Mouse (Mus musculus) neural tube, embryonic 11.5 days (tissue): Measurements from ENCODE around the gene Acaa1b. TPM values are rescaled to one million over a fixed set of nuclear protein-coding genes. Genes with fewer than 3 reads are reported as not detected.

Experiments
- ATAC-seq: fragments of 200-750 bp; cut with Nextera tagmentation; 2 replicates; pipeline ENCODE4 v1.8.0; 2017; ENCODE audit warnings: moderate number of reproducible peaks, mild to moderate bottlenecking, moderate TSS enrichment, moderate library complexity; ENCODE audit not compliant: insufficient read depth, low FRiP score, low TSS enrichment
- DNase-seq: peaks from one replicate; pipeline ENCODE4 v3.0.0-alpha.2; 2015; ENCODE audit warnings: low spot score
- H3K27ac ChIP-seq: fragments of 300-500 bp; sonication (generic); 2 replicates; pipeline ENCODE4 v1.5.1; 2014; ENCODE audit warnings: low read depth, mild to moderate bottlenecking, low read length
- H3K27me3 ChIP-seq: fragments of 300-500 bp; sonication (generic); 2 replicates; pipeline ENCODE4 v1.6.1; 2014; ENCODE audit warnings: mild to moderate bottlenecking, low read length, mixed read lengths; ENCODE audit not compliant: control insufficient read depth, insufficient read depth
- H3K36me3 ChIP-seq: fragments of 300-500 bp; sonication (generic); 2 replicates; pipeline ENCODE4 v1.6.1; 2014; ENCODE audit warnings: mild to moderate bottlenecking, low read length, moderate library complexity, mixed read lengths; ENCODE audit not compliant: control insufficient read depth, insufficient read depth
- H3K4me1 ChIP-seq: fragments of 300-500 bp; sonication (generic); 2 replicates; pipeline ENCODE4 v1.6.1; 2014; ENCODE audit warnings: low read length, mixed read lengths; ENCODE audit not compliant: control insufficient read depth, insufficient read depth
- H3K4me2 ChIP-seq: fragments of 300-500 bp; sonication (generic); 2 replicates; pipeline ENCODE4 v1.6.1; 2014; ENCODE audit warnings: low read depth, mild to moderate bottlenecking, moderate library complexity
- H3K4me3 ChIP-seq: fragments of 300-500 bp; sonication (generic); 2 replicates; pipeline ENCODE4 v1.5.1; 2014; ENCODE audit warnings: low read depth, low read length
- H3K9ac ChIP-seq: fragments of 300-500 bp; sonication (generic); 2 replicates; pipeline ENCODE4 v1.6.1; 2014; ENCODE audit warnings: mild to moderate bottlenecking, low read length
- H3K9me3 ChIP-seq: fragments of 300-500 bp; sonication (generic); 2 replicates; pipeline ENCODE4 v1.6.1; 2016; ENCODE audit warnings: low read length; ENCODE audit not compliant: control insufficient read depth
- WGBS: fragments of 180-500 bp; shearing (Covaris S2); extraction: QIAGEN DNeasy Blood & Tissue Kit; methylation state at CpG from one replicate; pipeline ENCODE4 v1.1.7; 2014; 5-methylcytosine and 5-hydroxymethylcytosine counted together
- polyA plus RNA-seq: library from polyadenylated mRNA; unstranded; fragments of >200 nt; fragmentation: Nextera tagmentation; extraction: Ambion mirVana; gene quantifications from 2 replicates; pipeline ENCODE4 v1.2.1, GENCODE M21; 2014

Gene Acaa1b
- polyA plus RNA-seq: 1.2 and 1.4 TPM in 2 replicates

DNA sequence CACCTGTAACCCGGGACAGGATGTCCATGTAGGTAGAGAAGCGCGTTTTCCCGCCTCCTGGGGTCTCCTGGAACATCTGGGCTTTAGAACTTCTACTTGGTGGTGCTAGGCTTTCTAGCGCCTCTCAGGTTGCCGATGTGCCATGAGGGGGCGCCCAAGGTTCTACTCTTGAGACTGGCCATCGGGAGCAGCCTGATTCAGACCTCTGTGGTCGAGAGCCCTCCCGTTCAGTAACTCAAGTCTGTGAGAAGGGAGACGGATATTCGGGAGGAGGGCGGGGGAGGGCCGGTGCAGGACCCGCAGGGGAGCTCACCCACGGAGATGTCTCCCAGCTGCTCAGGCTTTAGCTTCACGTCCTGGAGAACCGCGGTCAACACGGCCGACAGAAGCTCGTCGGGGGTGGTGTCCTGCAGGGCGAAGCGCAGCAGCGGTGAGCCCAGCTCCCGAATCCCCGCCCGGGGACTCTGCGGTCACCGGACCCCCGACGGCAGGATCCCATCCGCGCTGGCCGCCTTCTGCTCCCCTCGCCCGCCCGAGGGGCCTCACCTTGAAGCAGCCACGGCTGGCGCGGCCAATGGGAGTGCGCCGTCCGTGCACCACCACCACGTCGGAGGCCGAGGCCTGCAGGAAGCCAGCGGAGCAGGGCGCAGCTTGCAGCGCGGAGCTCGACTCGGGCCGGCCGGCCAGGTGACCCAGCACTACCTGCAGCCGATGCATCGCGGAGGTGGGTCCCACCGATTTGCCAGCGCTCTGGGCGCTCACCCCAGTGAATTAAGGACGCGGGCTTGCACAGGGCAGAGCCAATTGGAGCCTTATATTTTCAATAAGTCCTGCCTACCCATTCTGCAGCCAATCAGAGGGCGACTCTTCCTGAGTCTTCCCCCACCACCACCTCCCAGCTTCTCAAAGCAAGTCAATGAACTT is at the start of gene Acaa1b:
Gene Acaa1b, minus strand, starts transcription at position 816 of the 924 bp plus-strand sequence.
- DNase-seq: peak; percentile 87
- peak within 1 kb of the TSS; percentile 32; the same call in 1 of the 2 replicates for H3K9ac ChIP-seq
- WGBS: under 1% methylated on average over 61 of the region's 65 CpGs
- ATAC-seq: peak; percentile 94
- 0 out of 2 replicates have a peak, but pooled peaks cover 6% of the 10 kb centered on the region for H3K27me3 ChIP-seq
- H3K9me3 ChIP-seq: no peaks in the 10 kb centered on the region
- no peak within 1 kb of the TSS for H3K27ac ChIP-seq
- H3K36me3 ChIP-seq: no peaks in the 10 kb centered on the region
- H3K4me1 ChIP-seq: no peaks in the 10 kb centered on the region
- H3K4me3 ChIP-seq: peak within 1 kb of the TSS; percentile 43
- H3K4me2 ChIP-seq: peak within 1 kb of the TSS; percentile 53

DNA sequence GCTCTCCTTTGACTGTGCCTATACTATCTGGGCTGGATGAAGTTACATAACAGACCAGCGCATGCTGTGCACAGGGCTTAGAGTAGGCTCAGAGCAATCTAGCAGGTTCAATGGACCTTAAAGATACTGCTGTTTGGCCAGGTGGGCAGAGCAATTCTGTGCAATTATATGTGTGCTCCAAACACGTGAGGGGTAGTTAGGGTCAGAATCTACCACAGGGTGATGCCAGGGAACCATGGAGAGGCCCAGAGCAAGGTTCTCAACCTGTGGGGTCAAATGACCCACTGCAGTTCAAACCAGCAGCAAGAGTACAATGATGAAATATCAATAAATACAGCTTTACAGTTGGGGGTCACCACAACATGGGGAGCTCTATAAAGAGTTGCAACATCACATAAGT is 49.8 kb upstream of the Acaa1b start:
- ATAC-seq (no peak), DNase-seq (no peak)
- H3K4me2 ChIP-seq: no peak overlapping the region
- H3K9me3 ChIP-seq: no peaks in the 10 kb centered on the region
- no peaks in the 10 kb centered on the region for H3K4me1 ChIP-seq
- no peaks in the 10 kb centered on the region for H3K27me3 ChIP-seq
- H3K9ac ChIP-seq: no peak overlapping the region
- no peak overlapping the region for H3K4me3 ChIP-seq
- 75% methylated on average over 2 of the region's 2 CpGs for WGBS
- H3K36me3 ChIP-seq: no peaks in the 10 kb centered on the region
- H3K27ac ChIP-seq: no peak overlapping the region

DNA sequence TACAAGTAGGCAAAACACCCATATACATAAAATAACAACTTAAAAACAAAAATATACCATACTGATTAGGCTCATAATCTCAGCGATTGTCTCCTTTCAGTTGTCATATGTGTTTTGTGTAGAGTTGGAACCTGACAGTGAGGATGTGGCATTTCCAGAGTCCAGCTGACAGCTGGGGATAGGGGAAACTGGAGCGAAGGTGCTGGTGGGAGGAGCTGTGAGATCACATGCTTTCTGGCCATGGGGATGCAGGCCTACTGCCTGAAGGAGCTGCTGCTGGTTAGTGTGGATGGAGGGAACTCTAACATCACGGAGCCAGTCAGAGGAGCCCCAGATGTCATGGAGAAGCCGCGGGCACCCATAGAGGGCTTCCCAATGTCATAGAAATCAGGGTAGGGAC is 48.9 kb upstream of the Acaa1b start:
- Histone ChIP-seq H3K27me3 (no peaks in the 10 kb centered on the region), H3K36me3 (no peaks in the 10 kb centered on the region), H3K27ac (no peak overlapping the region), H3K9me3 (no peaks in the 10 kb centered on the region), H3K9ac (no peak overlapping the region), H3K4me2 (no peak overlapping the region), H3K4me3 (no peak overlapping the region), H3K4me1 (no peaks in the 10 kb centered on the region)
- WGBS: 85% methylated on average over 5 of the region's 5 CpGs
- no peak for ATAC-seq
- no peak for DNase-seq

DNA sequence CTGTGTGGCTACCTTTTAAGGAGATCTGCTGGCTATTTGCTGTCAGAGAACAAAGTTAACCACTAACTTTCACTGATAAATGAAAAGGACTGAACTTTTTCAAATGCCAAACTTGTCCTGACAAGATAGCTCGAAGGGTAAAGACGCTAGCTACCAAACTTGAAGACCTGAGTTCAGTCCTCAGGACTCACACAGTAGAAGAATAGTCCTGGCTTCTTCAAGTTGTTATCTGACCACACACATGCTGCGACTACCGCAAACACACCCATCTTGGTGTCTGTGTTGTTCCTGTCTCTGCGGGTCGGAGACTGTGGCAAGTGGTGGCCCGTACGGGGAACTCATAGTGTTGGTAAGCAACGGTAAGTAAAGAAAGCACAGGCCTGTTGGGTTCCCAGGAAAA is 46.7 kb upstream of the Acaa1b start:
- H3K27ac ChIP-seq: no peak overlapping the region
- ATAC-seq: no peak
- no peaks in the 10 kb centered on the region for H3K27me3 ChIP-seq

DNA sequence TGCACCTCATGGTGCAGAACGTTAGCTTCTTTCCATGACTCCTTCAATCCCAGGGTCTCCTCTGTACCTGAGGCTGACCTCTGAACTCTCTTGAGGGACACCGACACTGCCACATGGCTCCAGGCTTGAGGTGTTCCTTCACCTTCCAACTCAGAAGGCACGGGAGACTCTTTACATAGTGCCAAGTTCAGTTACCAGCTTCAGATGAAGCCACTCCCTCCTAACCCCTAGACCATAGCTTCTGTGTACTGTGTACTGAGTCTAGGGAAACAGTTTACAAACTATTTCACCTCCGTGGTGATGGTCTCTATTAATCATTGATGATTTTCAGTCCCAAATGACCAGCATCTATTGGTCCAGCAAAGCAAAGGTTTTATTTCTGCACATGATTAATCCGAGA is 44.8 kb upstream of the Acaa1b start:
- no peak for DNase-seq
- 86% methylated on average over 5 of the region's 5 CpGs for WGBS
- Histone ChIP-seq H3K36me3 (no peaks in the 10 kb centered on the region), H3K4me3 (no peak overlapping the region), H3K4me2 (no peak overlapping the region), H3K27ac (no peak overlapping the region), H3K9ac (no peak overlapping the region), H3K27me3 (no peaks in the 10 kb centered on the region), H3K4me1 (no peaks in the 10 kb centered on the region), H3K9me3 (no peaks in the 10 kb centered on the region)
- ATAC-seq: no peak

More for the DNA sequence above, 46.7 kb upstream of the Acaa1b start:
- H3K4me3 ChIP-seq: no peak overlapping the region
- no peak overlapping the region for H3K4me2 ChIP-seq
- no peaks in the 10 kb centered on the region for H3K36me3 ChIP-seq
- H3K9me3 ChIP-seq: no peaks in the 10 kb centered on the region
- H3K4me1 ChIP-seq: no peaks in the 10 kb centered on the region
- no peak overlapping the region for H3K9ac ChIP-seq
- WGBS: 96% methylated on average over 9 of the region's 9 CpGs
- DNase-seq: no peak

DNA sequence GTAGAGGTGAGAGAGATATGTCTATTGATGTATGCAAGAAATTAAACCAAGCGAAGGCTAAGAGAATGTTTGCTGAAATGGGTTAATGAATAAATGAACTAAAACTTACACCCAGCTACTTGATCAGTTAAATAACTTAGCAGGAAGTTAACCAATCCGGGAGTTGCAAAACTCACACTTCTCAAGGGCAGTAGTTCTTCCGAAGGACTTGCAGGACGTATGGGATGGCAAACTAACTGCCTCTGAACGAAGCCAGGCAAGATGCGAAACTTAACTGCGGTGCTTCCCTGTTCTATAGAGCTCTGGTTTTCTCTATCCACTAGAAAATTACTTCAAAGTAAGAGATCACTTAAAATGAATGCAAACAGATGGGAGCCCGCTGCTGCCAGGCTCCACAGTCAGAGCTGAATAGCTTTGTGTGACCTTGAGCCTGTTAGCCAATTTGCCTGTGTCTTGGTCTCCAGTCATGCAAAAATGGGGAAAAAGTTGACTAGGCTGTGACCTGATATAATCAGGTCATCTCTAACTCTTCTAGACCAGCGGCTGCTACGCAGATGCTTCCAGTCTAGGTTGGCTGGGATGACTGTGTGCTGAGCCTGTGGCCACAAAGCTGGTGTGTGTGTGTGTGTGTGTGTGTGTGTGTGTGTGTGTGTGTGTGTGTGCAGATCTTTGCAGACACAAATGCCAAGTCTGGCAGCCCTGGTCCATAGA is 42.4 kb upstream of the Acaa1b start:
- H3K4me3 ChIP-seq: no peak overlapping the region
- H3K36me3 ChIP-seq: no peaks in the 10 kb centered on the region
- 83% methylated on average over 10 of the region's 10 CpGs for WGBS
- no peak overlapping the region for H3K9ac ChIP-seq
- H3K27ac ChIP-seq: no peak overlapping the region
- no peaks in the 10 kb centered on the region for H3K9me3 ChIP-seq
- H3K4me2 ChIP-seq: no peak overlapping the region
- no peaks in the 10 kb centered on the region for H3K4me1 ChIP-seq
- DNase-seq (no peak), ATAC-seq (no peak)
- H3K27me3 ChIP-seq: no peaks in the 10 kb centered on the region

DNA sequence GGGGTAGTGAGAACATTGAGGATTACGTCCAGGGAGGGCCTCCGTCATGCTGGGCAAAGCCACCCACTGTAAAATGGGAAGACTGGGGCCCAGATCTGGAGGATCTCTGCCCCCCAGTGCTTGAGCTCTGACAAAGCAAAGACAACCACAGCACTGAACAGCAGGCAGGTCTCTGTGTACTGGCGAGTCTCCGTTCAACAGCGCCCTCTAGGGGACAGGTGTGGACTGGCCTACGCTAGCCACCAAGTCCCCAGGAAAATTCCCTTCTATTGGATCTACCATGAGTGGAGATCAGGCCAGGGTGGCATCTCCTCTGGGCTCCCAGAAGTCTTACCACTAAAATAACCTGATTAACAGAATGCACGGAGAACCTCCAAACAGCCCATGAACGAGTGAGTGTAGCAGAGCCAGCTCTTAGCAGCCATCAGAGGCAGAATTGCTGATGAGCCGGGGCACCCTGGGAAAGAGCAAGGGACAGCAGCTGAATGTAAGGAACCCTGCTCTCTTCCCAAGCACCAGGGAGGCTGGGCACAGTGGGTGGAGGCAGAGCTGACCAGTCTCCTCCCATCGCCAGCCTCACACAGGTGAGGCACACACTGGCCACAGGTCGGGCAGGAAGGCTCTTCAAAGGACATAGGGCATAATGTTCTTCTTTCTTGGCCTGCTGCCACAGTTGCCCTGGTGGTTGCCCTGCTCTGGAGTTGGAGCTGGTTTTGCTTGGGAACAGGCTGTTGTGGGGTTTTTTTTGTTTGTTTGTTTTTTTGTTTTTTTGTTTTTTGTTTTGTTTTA is 35.5 kb upstream of the Acaa1b start:
- WGBS: 32% methylated on average over 11 of the region's 11 CpGs
- Histone ChIP-seq H3K27ac (no peak overlapping the region), H3K4me1 (no peaks in the 10 kb centered on the region), H3K27me3 (no peaks in the 10 kb centered on the region), H3K4me2 (no peak overlapping the region), H3K4me3 (no peak overlapping the region), H3K9me3 (no peaks in the 10 kb centered on the region), H3K36me3 (no peaks in the 10 kb centered on the region), H3K9ac (no peak overlapping the region)
- DNase-seq (peak; percentile 37), ATAC-seq (no peak)

DNA sequence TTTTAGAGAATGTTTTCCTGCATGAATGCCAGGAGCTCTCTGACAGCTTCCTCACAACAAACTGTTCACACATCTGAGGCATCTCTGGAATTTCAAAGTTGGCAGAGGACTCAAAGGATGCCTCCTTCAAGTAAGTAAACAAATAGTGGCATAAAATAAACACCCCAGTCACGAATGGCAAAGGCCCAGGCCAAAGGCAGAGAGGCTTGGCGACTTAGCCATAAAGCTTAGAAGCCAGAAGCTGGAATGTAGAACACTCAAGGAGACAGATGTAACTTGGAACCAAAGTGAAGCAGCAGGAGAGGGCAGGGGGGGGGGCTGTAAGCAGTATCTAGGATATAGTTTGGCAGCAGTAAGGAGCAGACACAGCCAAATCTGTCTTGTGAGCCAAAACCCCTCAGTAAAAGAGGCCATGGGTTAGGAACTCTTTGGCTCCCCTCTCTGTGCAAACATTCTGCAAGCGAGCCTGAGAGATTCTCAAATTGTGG is 24.4 kb upstream of the Acaa1b start:
- DNase-seq (no peak), ATAC-seq (no peak)
- Histone ChIP-seq H3K27ac (no peak overlapping the region), H3K27me3 (no peaks in the 10 kb centered on the region), H3K9ac (no peak overlapping the region), H3K36me3 (no peaks in the 10 kb centered on the region), H3K4me2 (no peak overlapping the region), H3K9me3 (no peaks in the 10 kb centered on the region), H3K4me1 (no peaks in the 10 kb centered on the region), H3K4me3 (no peak overlapping the region)
- WGBS: 45% methylated on average over 3 of the region's 3 CpGs
